Mouse (Mus musculus): ENCODE measurements around the gene Foxk1. TPM values are rescaled to one million over a fixed set of nuclear protein-coding genes. Genes with fewer than 3 reads are reported as not detected.

Gene Foxk1
- total RNA-seq, 2 experiments from 2014 or later, result 40.6 to 43.4 TPM

- no peak for DNase-seq (ENCODE audit: low spot score in 2 of 2)
These were observed 61.7 kb downstream of the Foxk1 start for GRCm38 (mm10) chr5:142463011-142463410.

GRCm38 (mm10) chr5:142463461-142464454, 62.5 kb downstream of the Foxk1 start, which contains the start of gene Ap5z1:
Gene Ap5z1 (plus strand): TSS chr5:142463944.
- intact Hi-C loops (cut with DNase I), result no loop called here
- peak; percentile 90 to 92 for DNase-seq (ENCODE audit: low spot score in 2 of 2)

More at GRCm38 (mm10) chr5:142463011-142463410, 61.7 kb downstream of the Foxk1 start:
- intact Hi-C loops (cut with DNase I), result no loop called here

- DNase-seq (ENCODE audit: low spot score in 2 of 2), result no peak
- intact Hi-C loops (cut with DNase I), result no loop called here
These were observed 67.1 kb downstream of the Foxk1 start for GRCm38 (mm10) chr5:142468375-142468774.

GRCm38 (mm10) chr5:142469796-142470195, 68.5 kb downstream of the Foxk1 start:
- DNase-seq (ENCODE audit: low spot score in 2 of 2), result no peak
- intact Hi-C loops (cut with DNase I), result no loop called here

- intact Hi-C loops (cut with DNase I), result no loop called here
- peak; percentile 63 to 88 for DNase-seq (ENCODE audit: low spot score in 2 of 2)
These were observed 72.4 kb downstream of the Foxk1 start for GRCm38 (mm10) chr5:142473696-142474095.

GRCm38 (mm10) chr5:142475669-142476068, 74.4 kb downstream of the Foxk1 start:
- intact Hi-C loops (cut with DNase I), result no loop called here
- no peak for DNase-seq (ENCODE audit: low spot score in 2 of 2)

GRCm38 (mm10) chr5:142477346-142477745, 76.0 kb downstream of the Foxk1 start:
- no peak for DNase-seq (ENCODE audit: low spot score in 2 of 2)
- intact Hi-C loops (cut with DNase I), result no loop called here

- DNase-seq (ENCODE audit: low spot score in 2 of 2), result no peak
- intact Hi-C loops (cut with DNase I), result loop anchor here (2.0 kb wide), 1 partner anchor 73 kb away; the partner anchor contains the start of gene Radil
These were observed 76.7 kb downstream of the Foxk1 start for GRCm38 (mm10) chr5:142477866-142478615.

- intact Hi-C loops (cut with DNase I), result loop anchor here (2.0 kb wide), 1 partner anchor 72 kb away; the partner anchor contains the start of gene Radil
- peak; percentile 90 to 92 for DNase-seq (ENCODE audit: low spot score in 2 of 2)
These were observed 77.6 kb downstream of the Foxk1 start for GRCm38 (mm10) chr5:142478829-142479435.

- intact Hi-C loops (cut with DNase I), result loop anchor here (10.0 kb wide), 1 partner anchor 242 kb away; no protein-coding TSS in a partner anchor
- DNase-seq (ENCODE audit: low spot score in 2 of 2), result no peak
These were observed 81.2 kb downstream of the Foxk1 start for GRCm38 (mm10) chr5:142482512-142482911.

GRCm38 (mm10) chr5:142483581-142483980, 82.3 kb downstream of the Foxk1 start:
- intact Hi-C loops (cut with DNase I), result loop anchor here (10.0 kb wide), 1 partner anchor 241 kb away; no protein-coding TSS in a partner anchor
- no peak for DNase-seq (ENCODE audit: low spot score in 2 of 2)

- DNase-seq (ENCODE audit: low spot score in 2 of 2), result no peak
- intact Hi-C loops (cut with DNase I), result loop anchor here (10.0 kb wide), 1 partner anchor 238 kb away; no protein-coding TSS in a partner anchor
These were observed 85.4 kb downstream of the Foxk1 start for GRCm38 (mm10) chr5:142486654-142487053.

GRCm38 (mm10) chr5:142489955-142490707, 88.8 kb downstream of the Foxk1 start:
- intact Hi-C loops (cut with DNase I), result loop anchor here (10.0 kb wide), 1 partner anchor 235 kb away; no protein-coding TSS in a partner anchor
- no peak for DNase-seq (ENCODE audit: low spot score in 2 of 2)

- intact Hi-C loops (cut with DNase I), result no loop called here
- no peak for DNase-seq (ENCODE audit: low spot score in 2 of 2)
These were observed 92.0 kb downstream of the Foxk1 start for GRCm38 (mm10) chr5:142493307-142493706.

- intact Hi-C loops (cut with DNase I), result no loop called here
- DNase-seq (ENCODE audit: low spot score in 2 of 2), result no peak
These were observed 94.2 kb downstream of the Foxk1 start for GRCm38 (mm10) chr5:142495321-142496096.

GRCm38 (mm10) chr5:142498964-142499363, 97.7 kb downstream of the Foxk1 start:
- DNase-seq (ENCODE audit: low spot score in 2 of 2), result peak; percentile 51 to 59
- intact Hi-C loops (cut with DNase I), result no loop called here

- intact Hi-C loops (cut with DNase I), result loop anchor here (2.0 to 10.0 kb wide), 3 partner anchors 50 to 214 kb away; partner anchors contain the start of gene Radil
These were observed 99.6 kb downstream of the Foxk1 start for GRCm38 (mm10) chr5:142500918-142501317.

GRCm38 (mm10) chr5:142502414-142502813, 101.1 kb downstream of the Foxk1 start:
- intact Hi-C loops (cut with DNase I), result loop anchor here (5.0 to 10.0 kb wide), 2 partner anchors 120 to 212 kb away; no protein-coding TSS in a partner anchor
- peak; percentile 89 to 95 for DNase-seq (ENCODE audit: low spot score in 2 of 2)

More at GRCm38 (mm10) chr5:142500918-142501317, 99.6 kb downstream of the Foxk1 start:
- no peak for DNase-seq (ENCODE audit: low spot score in 2 of 2)

Measured in left cerebral cortex, postnatal 14 days (tissue).